Mouse (Mus musculus) C2C12 (cell line): ENCODE data around the gene Kif28.

Experiments
- CEBPB ChIP-seq: IDR thresholded peaks from one replicate; pipeline ENCODE4 v1.6.1; 2011; ENCODE audit warnings: low read depth, mild to moderate bottlenecking, control low read depth, moderate library complexity
- CTCF ChIP-seq: IDR thresholded peaks from one replicate; pipeline ENCODE4 v1.5.1; 2011; ENCODE audit not compliant: control insufficient read depth, insufficient read depth, insufficient read length
- MAX ChIP-seq: IDR thresholded peaks from one replicate; pipeline ENCODE4 v1.6.1; 2011; ENCODE audit warnings: mild to moderate bottlenecking, control low read depth
- MYOD1 ChIP-seq: IDR thresholded peaks from one replicate; pipeline ENCODE4 v1.6.1; 2011; ENCODE audit warnings: low read depth; ENCODE audit not compliant: control insufficient read depth, insufficient read length
- USF1 ChIP-seq: IDR thresholded peaks from one replicate; pipeline ENCODE4 v1.6.1; 2011; ENCODE audit warnings: low read depth, mild to moderate bottlenecking, control low read depth, moderate library complexity

GRCm38 (mm10) chr1:179687966-179688365, 57.1 kb downstream of the Kif28 start:
- TF ChIP-seq CTCF: no peak
- no peak for TF ChIP-seq MYOD1
- no peak for TF ChIP-seq USF1
- TF ChIP-seq CEBPB: no peak
- no peak for TF ChIP-seq MAX
